Mouse (Mus musculus): ENCODE data around the gene Twistnb. TPM values are rescaled to one million over a fixed set of nuclear protein-coding genes. Genes with fewer than 3 reads are reported as not detected.
A peak's percentile ranks its signal among the peaks of the same experiment; 100 is the strongest.

Gene Twistnb
- polyA plus RNA-seq, 1 experiment = 8.7 TPM

- Histone ChIP-seq H3K27me3 (ENCODE audit: control insufficient read depth, insufficient read depth, insufficient read length) (no peaks in the 10 kb centered on the region), H3K4me3 (no peak overlapping the region), H3K36me3 (ENCODE audit: control insufficient read depth, insufficient read depth) (no peaks in the 10 kb centered on the region), H3K4me2 (ENCODE audit: low read depth) (peak overlapping the region; percentile 27), H3ac (ENCODE audit: control insufficient read depth, insufficient read length) (no peak overlapping the region), H3K79me2 (ENCODE audit: control insufficient read depth, insufficient read depth) (no peaks in the 10 kb centered on the region)
- TF ChIP-seq CEBPB (IDR thresholded peaks at IDR 0.05; ENCODE audit: insufficient read depth, poor library complexity, severe bottlenecking) (no peak), REST (IDR thresholded peaks at IDR 0.05; ENCODE audit: insufficient read depth, insufficient read length) (no peak), POLR2A (IDR thresholded peaks at IDR 0.05; ENCODE audit: insufficient read length, low read depth) (no peak), SRF (IDR thresholded peaks at IDR 0.05; ENCODE audit: control insufficient read depth, insufficient read length, low read depth) (no peak), MYOG (IDR thresholded peaks at IDR 0.05; ENCODE audit: control insufficient read depth in 1 of 3, insufficient read depth in 1 of 3, insufficient read length in 2 of 3, low read depth in 2 of 3) (no peak), POLR2AphosphoS2 (IDR thresholded peaks at IDR 0.05; ENCODE audit: insufficient read length, low read depth) (no peak), E2F4 (IDR thresholded peaks at IDR 0.05; ENCODE audit: insufficient read depth) (no peak), TCF12 (IDR thresholded peaks at IDR 0.05; ENCODE audit: insufficient read depth, poor library complexity, severe bottlenecking) (no peak), USF1 (IDR thresholded peaks at IDR 0.05; ENCODE audit: low read depth) (no peak), MYOD1 (IDR thresholded peaks at IDR 0.05; ENCODE audit: control insufficient read depth in 1 of 3, insufficient read length in 2 of 3, low read depth in 2 of 3) (no peak), TCF3 (IDR thresholded peaks at IDR 0.05; ENCODE audit: insufficient read length, low read depth) (no peak), MAX (IDR thresholded peaks at IDR 0.05; ENCODE audit: low read depth) (no peak)
Measured at GRCm38 (mm10) chr12:33403265-33403693, 26.2 kb upstream of the Twistnb start.

DNA sequence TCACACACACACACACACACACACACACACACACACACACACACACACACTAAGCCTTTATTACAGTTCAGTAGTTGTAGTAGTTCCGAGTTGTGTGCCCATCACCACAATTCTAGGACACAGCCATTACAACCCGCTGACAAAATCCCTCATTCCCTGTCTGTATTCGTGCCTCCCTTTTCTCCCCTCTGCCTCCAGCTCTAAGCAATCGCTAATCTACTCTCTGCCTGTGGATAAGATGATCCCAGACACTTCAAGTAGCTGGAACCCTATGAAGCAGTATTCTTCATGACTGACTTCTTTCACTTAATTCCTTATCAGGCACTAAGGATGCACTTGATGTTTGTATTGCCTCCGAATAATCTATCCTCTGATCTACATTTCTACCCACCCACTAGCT lies 24.4 kb upstream of the Twistnb start:
- TF ChIP-seq USF1 (IDR thresholded peaks at IDR 0.05; ENCODE audit: low read depth) (no peak), SRF (IDR thresholded peaks at IDR 0.05; ENCODE audit: control insufficient read depth, insufficient read length, low read depth) (no peak), MYOD1 (IDR thresholded peaks at IDR 0.05; ENCODE audit: control insufficient read depth in 1 of 3, insufficient read length in 2 of 3, low read depth in 2 of 3) (no peak), POLR2AphosphoS2 (IDR thresholded peaks at IDR 0.05; ENCODE audit: insufficient read length, low read depth) (no peak), MAX (IDR thresholded peaks at IDR 0.05; ENCODE audit: low read depth) (no peak), CEBPB (IDR thresholded peaks at IDR 0.05; ENCODE audit: insufficient read depth, poor library complexity, severe bottlenecking) (no peak), MYOG (IDR thresholded peaks at IDR 0.05; ENCODE audit: control insufficient read depth in 1 of 3, insufficient read depth in 1 of 3, insufficient read length in 2 of 3, low read depth in 2 of 3) (no peak), E2F4 (IDR thresholded peaks at IDR 0.05; ENCODE audit: insufficient read depth) (no peak), REST (IDR thresholded peaks at IDR 0.05; ENCODE audit: insufficient read depth, insufficient read length) (no peak), TCF3 (IDR thresholded peaks at IDR 0.05; ENCODE audit: insufficient read length, low read depth) (no peak), POLR2A (IDR thresholded peaks at IDR 0.05; ENCODE audit: insufficient read length, low read depth) (no peak), TCF12 (IDR thresholded peaks at IDR 0.05; ENCODE audit: insufficient read depth, poor library complexity, severe bottlenecking) (no peak)
- Histone ChIP-seq H3K79me2 (ENCODE audit: control insufficient read depth, insufficient read depth) (no peaks in the 10 kb centered on the region), H3K4me2 (ENCODE audit: low read depth) (no peak overlapping the region), H3ac (ENCODE audit: control insufficient read depth, insufficient read length) (no peak overlapping the region), H3K4me3 (no peak overlapping the region), H3K36me3 (ENCODE audit: control insufficient read depth, insufficient read depth) (no peaks in the 10 kb centered on the region), H3K27me3 (ENCODE audit: control insufficient read depth, insufficient read depth, insufficient read length) (no peaks in the 10 kb centered on the region)

DNA sequence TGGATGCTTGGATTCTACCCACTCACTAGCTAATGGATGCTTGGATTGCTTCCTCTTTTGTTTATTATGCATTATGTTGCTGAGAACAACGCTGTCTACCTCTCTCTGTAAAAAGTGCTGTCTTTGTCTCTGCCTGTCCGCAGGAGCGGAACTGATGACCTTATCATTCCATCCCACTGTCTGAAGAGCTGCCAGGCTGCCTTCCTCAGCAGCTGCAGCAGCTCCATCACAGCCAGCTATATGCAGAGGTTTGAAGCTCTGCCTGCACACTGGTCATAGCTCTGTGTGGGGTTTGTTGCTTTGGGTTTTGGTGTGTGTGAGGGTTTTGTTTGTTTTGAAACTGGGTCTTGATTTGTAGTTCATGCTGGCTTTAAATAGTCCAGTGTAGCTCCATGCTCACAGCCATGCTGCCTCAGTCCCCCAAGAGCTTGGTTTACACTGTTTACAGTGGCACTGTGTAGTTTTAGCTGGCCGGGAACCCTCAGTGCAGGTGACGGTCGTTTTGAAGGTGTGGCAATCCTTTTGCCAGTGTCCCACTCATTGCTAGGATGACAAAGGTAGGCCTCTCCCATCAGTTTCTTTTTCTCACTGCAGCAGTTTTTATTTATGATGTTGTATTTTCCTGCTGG lies 23.9 kb upstream of the Twistnb start:
- TF ChIP-seq POLR2A (IDR thresholded peaks at IDR 0.05; ENCODE audit: insufficient read length, low read depth) (no peak), REST (IDR thresholded peaks at IDR 0.05; ENCODE audit: insufficient read depth, insufficient read length) (no peak), MAX (IDR thresholded peaks at IDR 0.05; ENCODE audit: low read depth) (no peak), TCF3 (IDR thresholded peaks at IDR 0.05; ENCODE audit: insufficient read length, low read depth) (no peak), MYOD1 (IDR thresholded peaks at IDR 0.05; ENCODE audit: control insufficient read depth in 1 of 3, insufficient read length in 2 of 3, low read depth in 2 of 3) (no peak), CEBPB (IDR thresholded peaks at IDR 0.05; ENCODE audit: insufficient read depth, poor library complexity, severe bottlenecking) (no peak), TCF12 (IDR thresholded peaks at IDR 0.05; ENCODE audit: insufficient read depth, poor library complexity, severe bottlenecking) (no peak), USF1 (IDR thresholded peaks at IDR 0.05; ENCODE audit: low read depth) (no peak), POLR2AphosphoS2 (IDR thresholded peaks at IDR 0.05; ENCODE audit: insufficient read length, low read depth) (no peak), SRF (IDR thresholded peaks at IDR 0.05; ENCODE audit: control insufficient read depth, insufficient read length, low read depth) (no peak), MYOG (IDR thresholded peaks at IDR 0.05; ENCODE audit: control insufficient read depth in 1 of 3, insufficient read depth in 1 of 3, insufficient read length in 2 of 3, low read depth in 2 of 3) (no peak), E2F4 (IDR thresholded peaks at IDR 0.05; ENCODE audit: insufficient read depth) (no peak)
- Histone ChIP-seq H3K4me2 (ENCODE audit: low read depth) (no peak overlapping the region), H3K36me3 (ENCODE audit: control insufficient read depth, insufficient read depth) (no peaks in the 10 kb centered on the region), H3ac (ENCODE audit: control insufficient read depth, insufficient read length) (no peak overlapping the region), H3K27me3 (ENCODE audit: control insufficient read depth, insufficient read depth, insufficient read length) (no peaks in the 10 kb centered on the region), H3K79me2 (ENCODE audit: control insufficient read depth, insufficient read depth) (no peaks in the 10 kb centered on the region), H3K4me3 (no peak overlapping the region)

DNA sequence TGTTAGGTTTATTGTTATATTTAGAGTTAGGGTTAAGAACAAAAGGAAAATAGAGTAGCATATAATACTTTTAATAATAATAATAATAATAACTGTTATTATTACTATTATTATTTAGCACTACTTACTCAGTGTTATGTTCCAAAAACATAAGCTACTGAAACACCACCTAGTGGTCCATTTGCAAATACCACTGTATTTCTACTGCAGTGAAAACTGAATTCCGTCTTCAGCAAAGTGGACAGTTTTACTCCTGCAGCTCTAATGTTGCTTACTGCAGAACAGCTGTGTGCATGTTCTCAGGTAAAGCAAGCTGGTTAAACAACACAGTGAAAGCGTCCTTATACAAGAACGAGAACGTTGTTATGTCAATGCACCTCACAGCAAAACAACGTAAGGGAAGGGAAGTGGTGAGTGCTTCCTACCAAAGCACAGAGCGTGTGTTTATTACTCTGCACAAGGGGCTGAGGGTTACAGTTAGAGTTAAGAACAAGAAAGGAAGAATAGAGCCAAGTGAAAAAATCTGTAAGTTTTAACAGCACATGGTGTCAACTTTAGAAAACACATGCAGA lies 17.8 kb upstream of the Twistnb start:
- Histone ChIP-seq H3K36me3 (ENCODE audit: control insufficient read depth, insufficient read depth) (no peaks in the 10 kb centered on the region), H3K27me3 (ENCODE audit: control insufficient read depth, insufficient read depth, insufficient read length) (peaks cover 5% of the 10 kb centered on the region), H3ac (ENCODE audit: control insufficient read depth, insufficient read length) (no peak overlapping the region), H3K4me3 (no peak overlapping the region), H3K79me2 (ENCODE audit: control insufficient read depth, insufficient read depth) (no peaks in the 10 kb centered on the region), H3K4me2 (ENCODE audit: low read depth) (no peak overlapping the region)
- TF ChIP-seq TCF12 (IDR thresholded peaks at IDR 0.05; ENCODE audit: insufficient read depth, poor library complexity, severe bottlenecking) (no peak), MYOG (IDR thresholded peaks at IDR 0.05; ENCODE audit: control insufficient read depth in 1 of 3, insufficient read depth in 1 of 3, insufficient read length in 2 of 3, low read depth in 2 of 3) (no peak), POLR2AphosphoS2 (IDR thresholded peaks at IDR 0.05; ENCODE audit: insufficient read length, low read depth) (no peak), CEBPB (IDR thresholded peaks at IDR 0.05; ENCODE audit: insufficient read depth, poor library complexity, severe bottlenecking) (no peak), SRF (IDR thresholded peaks at IDR 0.05; ENCODE audit: control insufficient read depth, insufficient read length, low read depth) (no peak), REST (IDR thresholded peaks at IDR 0.05; ENCODE audit: insufficient read depth, insufficient read length) (no peak), POLR2A (IDR thresholded peaks at IDR 0.05; ENCODE audit: insufficient read length, low read depth) (no peak), TCF3 (IDR thresholded peaks at IDR 0.05; ENCODE audit: insufficient read length, low read depth) (no peak), USF1 (IDR thresholded peaks at IDR 0.05; ENCODE audit: low read depth) (no peak), MAX (IDR thresholded peaks at IDR 0.05; ENCODE audit: low read depth) (no peak), E2F4 (IDR thresholded peaks at IDR 0.05; ENCODE audit: insufficient read depth) (no peak), MYOD1 (IDR thresholded peaks at IDR 0.05; ENCODE audit: control insufficient read depth in 1 of 3, insufficient read length in 2 of 3, low read depth in 2 of 3) (no peak)

Measured in myocyte (in vitro differentiated cells).